Mouse (Mus musculus) intestine, postnatal 0 days (tissue): ENCODE data around the gene Tifab. TPM values are rescaled to one million over a fixed set of nuclear protein-coding genes. Genes with fewer than 3 reads are reported as not detected.

Experiments
- ATAC-seq: fragments of 200-750 bp; cut with Nextera tagmentation; 2 replicates; pipeline ENCODE4 v1.8.0; 2017; ENCODE audit warnings: mild to moderate bottlenecking, moderate TSS enrichment, moderate library complexity
- H3K27ac ChIP-seq: fragments of 300-500 bp; sonication (generic); 2 replicates; pipeline ENCODE4 v1.5.1; 2014; ENCODE audit warnings: mild to moderate bottlenecking, low read depth, low read length, moderate library complexity
- H3K27me3 ChIP-seq: fragments of 300-500 bp; sonication (generic); replicated peaks from 2 replicates; pipeline ENCODE4 v1.6.1; 2014; ENCODE audit warnings: low read length, mixed read lengths; ENCODE audit not compliant: control insufficient read depth, insufficient read depth
- H3K36me3 ChIP-seq: fragments of 300-500 bp; sonication (generic); 2 replicates; pipeline ENCODE4 v1.6.1; 2014; ENCODE audit warnings: mild to moderate bottlenecking, moderate library complexity; ENCODE audit not compliant: control insufficient read depth, insufficient read depth
- H3K4me1 ChIP-seq: fragments of 300-500 bp; sonication (generic); replicated peaks from 2 replicates; pipeline ENCODE4 v1.6.1; 2014; ENCODE audit warnings: antibody characterized with exemption, low read length, mixed read lengths; ENCODE audit not compliant: control insufficient read depth, insufficient read depth
- H3K4me2 ChIP-seq: fragments of 300-500 bp; sonication (generic); replicated peaks from 2 replicates; pipeline ENCODE4 v1.6.1; 2014; ENCODE audit warnings: low read depth, mild to moderate bottlenecking, moderate library complexity
- H3K4me3 ChIP-seq: fragments of 300-500 bp; sonication (generic); 2 replicates; pipeline ENCODE4 v1.5.1; 2014; ENCODE audit warnings: low read depth, low read length
- H3K9ac ChIP-seq: fragments of 300-500 bp; sonication (generic); 2 replicates; pipeline ENCODE4 v1.6.1; 2014; ENCODE audit warnings: mild to moderate bottlenecking, low read depth, low read length
- H3K9me3 ChIP-seq: fragments of 300-500 bp; sonication (generic); 2 replicates; pipeline ENCODE4 v1.6.1; 2016; ENCODE audit warnings: mixed run types; ENCODE audit not compliant: control insufficient read depth
- CTCF ChIP-seq: sonication (generic); IDR thresholded peaks from 2 replicates; pipeline ENCODE4 v1.5.1; 2016; ENCODE audit warnings: low read depth, mild to moderate bottlenecking, control low read depth, antibody characterized with exemption, moderate library complexity
- WGBS: fragments of 180-500 bp; shearing (Covaris S2); extraction: QIAGEN DNeasy Blood & Tissue Kit; methylation state at CpG from one replicate; pipeline ENCODE4 v1.1.7; 2014; 5-methylcytosine and 5-hydroxymethylcytosine counted together
- polyA plus RNA-seq: library from polyadenylated mRNA; unstranded; fragments of >200 nt; fragmentation: Nextera tagmentation; extraction: Ambion mirVana; gene quantifications from 2 replicates; pipeline ENCODE4 v1.2.1, GENCODE M21; 2015

The Tifab gene
- polyA plus RNA-seq, 1 experiment from 2014 or later, result 3.4 TPM

GRCm38 (mm10) chr13:56172106-56172505, 6.6 kb downstream of the Tifab start:
- Histone ChIP-seq H3K36me3 (no peaks in the 10 kb centered on the region), H3K9ac (no peak overlapping the region), H3K4me1 (0 out of 2 replicates have a peak, but pooled peaks cover 3% of the 10 kb centered on the region), H3K27me3 (no peaks in the 10 kb centered on the region), H3K9me3 (no peaks in the 10 kb centered on the region), H3K4me3 (no peak overlapping the region), H3K27ac (no peak overlapping the region), H3K4me2 (no peak overlapping the region)
- no peak for ATAC-seq
- 77% methylated on average over 7 of the region's 7 CpGs for WGBS
- peak; percentile 22; the same call in 1 of the 2 replicates for TF ChIP-seq CTCF

GRCm38 (mm10) chr13:56168403-56168781, 10.3 kb downstream of the Tifab start:
- Histone ChIP-seq H3K27ac (no peak overlapping the region), H3K4me2 (no peak overlapping the region), H3K36me3 (no peaks in the 10 kb centered on the region), H3K4me3 (no peak overlapping the region), H3K27me3 (no peaks in the 10 kb centered on the region), H3K9me3 (no peaks in the 10 kb centered on the region), H3K9ac (no peak overlapping the region), H3K4me1 (0 out of 2 replicates have a peak, but pooled peaks cover 3% of the 10 kb centered on the region)
- WGBS, result 71% methylated on average over 3 of the region's 3 CpGs
- no peak for TF ChIP-seq CTCF
- ATAC-seq, result no peak

- Histone ChIP-seq H3K4me1 (0 out of 2 replicates have a peak, but pooled peaks cover 3% of the 10 kb centered on the region), H3K27ac (no peak overlapping the region), H3K4me2 (no peak overlapping the region), H3K4me3 (no peak overlapping the region), H3K36me3 (no peaks in the 10 kb centered on the region), H3K27me3 (no peaks in the 10 kb centered on the region), H3K9ac (no peak overlapping the region), H3K9me3 (no peaks in the 10 kb centered on the region)
- 49% methylated on average over 12 of the region's 14 CpGs for WGBS
- TF ChIP-seq CTCF, result peak; percentile 78
- ATAC-seq, result 0 out of 2 replicates have a peak, but pooled peaks have one; percentile 25
Observed at GRCm38 (mm10) chr13:56167446-56168402, 11.0 kb downstream of the Tifab start.

GRCm38 (mm10) chr13:56165561-56165960, 13.1 kb downstream of the Tifab start:
- Histone ChIP-seq H3K36me3 (no peaks in the 10 kb centered on the region), H3K4me2 (no peak overlapping the region), H3K9ac (no peak overlapping the region), H3K4me3 (no peak overlapping the region), H3K9me3 (no peaks in the 10 kb centered on the region), H3K4me1 (no peaks in the 10 kb centered on the region), H3K27me3 (no peaks in the 10 kb centered on the region), H3K27ac (no peak overlapping the region)
- 89% methylated on average over 11 of the region's 11 CpGs for WGBS
- TF ChIP-seq CTCF, result no peak
- no peak for ATAC-seq

- WGBS, result 93% methylated on average over 3 of the region's 3 CpGs
- no peak overlapping the region for H3K4me2 ChIP-seq
- H3K4me3 ChIP-seq, result no peak overlapping the region
- H3K27ac ChIP-seq, result no peak overlapping the region
- no peaks in the 10 kb centered on the region for H3K36me3 ChIP-seq
- no peak overlapping the region for H3K9ac ChIP-seq
- H3K9me3 ChIP-seq, result no peaks in the 10 kb centered on the region
- H3K27me3 ChIP-seq, result no peaks in the 10 kb centered on the region
- no peak for ATAC-seq
- 0 out of 2 replicates have a peak, but pooled peaks cover 2% of the 10 kb centered on the region for H3K4me1 ChIP-seq
- TF ChIP-seq CTCF, result no peak
Observed at GRCm38 (mm10) chr13:56164372-56164771, 14.3 kb downstream of the Tifab start.

GRCm38 (mm10) chr13:56163751-56164150, 14.9 kb downstream of the Tifab start:
- Histone ChIP-seq H3K9ac (no peak overlapping the region), H3K4me1 (0 out of 2 replicates have a peak, but pooled peaks cover 5% of the 10 kb centered on the region), H3K27ac (no peak overlapping the region), H3K9me3 (no peaks in the 10 kb centered on the region), H3K4me3 (no peak overlapping the region), H3K4me2 (no peak overlapping the region), H3K27me3 (no peaks in the 10 kb centered on the region), H3K36me3 (no peaks in the 10 kb centered on the region)
- 58% methylated on average over 6 of the region's 6 CpGs for WGBS
- no peak for TF ChIP-seq CTCF
- no peak for ATAC-seq
